ENCODE assay signal across 10 mouse cellular contexts in genomic region chr16:97751884-97752283, GRCm38 (mm10). TPM values are rescaled to one million over a fixed set of nuclear protein-coding genes. Genes with fewer than 3 reads are reported as not detected.
A peak's percentile ranks its signal among the peaks of the same experiment; 100 is the strongest.
DNase-seq lines count a peak whose midpoint lies in the region; ATAC-seq lines count a peak whose summit lies in the region.
"Had no signal": no experiment of that assay in that cellular context is flagged by ENCODE, and none has a peak within 500 bp of the region (broad histone marks: within the 10 kb centered on the region; RNA-seq: fewer than 3 reads in every experiment).

No protein-coding gene starts in this region.

- no peak overlapping the region for H3K9ac ChIP-seq in heart, embryonic 12.5 days
- H3K9ac ChIP-seq: embryonic facial prominence, embryonic 12.5 days; liver, embryonic 14.5 days had no signal

- no peak for ATAC-seq in heart, embryonic 12.5 days (ENCODE audit: insufficient number of reproducible peaks, low FRiP score)

- no peak overlapping the region for H3K27ac ChIP-seq in heart, embryonic 12.5 days (ENCODE audit: poor library complexity, severe bottlenecking)
- H3K27ac ChIP-seq: embryonic facial prominence, embryonic 12.5 days; liver, embryonic 14.5 days had no signal

- 63% methylated on average over 8 of the region's 8 CpGs for WGBS in heart, embryonic 12.5 days

- H3K9me3 ChIP-seq in heart, embryonic 12.5 days (replicated peaks): no peaks in the 10 kb centered on the region
- H3K9me3 ChIP-seq: embryonic facial prominence, embryonic 12.5 days had no signal

- no peaks in the 10 kb centered on the region for H3K27me3 ChIP-seq in heart, embryonic 12.5 days (replicated peaks)
- H3K27me3 ChIP-seq: embryonic facial prominence, embryonic 12.5 days had no signal

- DNase-seq in heart, adult 11 months: peak; percentile 99
- DNase-seq in brain, adult 2 months (ENCODE audit: low read depth, low spot score): peak; percentile 70
- peak; percentile 86 for DNase-seq in kidney, adult 9 months
- DNase-seq in mesoderm, embryonic 11.5 days (ENCODE audit: low read depth, low spot score): peak; percentile 35
- no peak for DNase-seq in thymus, postnatal 0 days (ENCODE audit: low spot score)
- DNase-seq in yolk sac, embryonic 10.5 days (ENCODE audit: low spot score): no peak
- DNase-seq in thymus, postnatal 25 days: no peak

- H3K4me1 ChIP-seq in heart, embryonic 12.5 days (replicated peaks): peaks cover 10% of the 10 kb centered on the region
- H3K4me1 ChIP-seq: embryonic facial prominence, embryonic 12.5 days had no signal

- H3K4me3 ChIP-seq in heart, embryonic 12.5 days: no peak overlapping the region
- H3K4me3 ChIP-seq: embryonic facial prominence, embryonic 12.5 days had no signal

- H3K36me3 ChIP-seq in heart, embryonic 12.5 days: no peaks in the 10 kb centered on the region
- H3K36me3 ChIP-seq: embryonic facial prominence, embryonic 12.5 days had no signal

- H3K4me2 ChIP-seq in heart, embryonic 12.5 days: no peak overlapping the region
- H3K4me2 ChIP-seq: embryonic facial prominence, embryonic 12.5 days had no signal

RNA-seq across cellular contexts. Expression of gene Ripk4, which starts 11.7 kb away (rescaled TPM):
- polyA plus RNA-seq in heart, embryonic 12.5 days (2016; fragmentation: Nextera tagmentation; extraction: Ambion mirVana): 2.3 and 2.7 TPM in 2 replicates
- 6.2 and 6.7 TPM in 2 replicates for polyA plus RNA-seq in thymus, postnatal 0 days (2015; fragmentation: Nextera tagmentation; extraction: Ambion mirVana)

Comparison
In these comparisons a context has a peak if more than half of its experiments do, and no peak if none do; other contexts are left out.
1. DNase-seq: peak in heart, adult 11 months (single experiment), brain, adult 2 months (single experiment), kidney, adult 9 months (single experiment) and mesoderm, embryonic 11.5 days (single experiment); none in thymus, postnatal 0 days (single experiment), yolk sac, embryonic 10.5 days (single experiment) and thymus, postnatal 25 days (single experiment).